Comparison of ENCODE assay signal across 23 mouse cellular contexts in the genomic region with DNA sequence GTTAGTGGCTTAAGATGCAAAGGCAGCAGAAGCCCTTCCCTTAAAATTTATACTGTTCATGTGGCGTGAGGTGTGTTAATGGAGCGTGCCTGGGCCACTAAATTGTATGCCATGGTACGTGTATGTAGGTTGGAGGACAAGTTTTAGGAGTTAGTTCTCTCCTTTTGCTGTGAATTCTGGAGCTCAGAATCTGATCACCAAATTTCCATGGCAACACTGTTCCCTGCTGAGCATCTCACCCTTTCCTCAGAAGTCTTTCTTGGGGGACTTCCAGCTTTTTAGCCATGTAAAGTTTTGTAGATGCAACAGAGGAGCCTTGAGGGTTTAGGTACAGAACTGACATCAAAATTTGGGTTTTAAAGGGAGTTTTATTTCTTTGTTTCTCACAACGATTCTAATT.
DNase-seq lines count a peak whose midpoint lies in the region; TF ChIP-seq lines count a peak whose summit lies in the region.
"Had no signal": no experiment of that assay in that cellular context is flagged by ENCODE, and none has a peak within 500 bp of the region (broad histone marks: within the 10 kb centered on the region; RNA-seq: fewer than 3 reads in every experiment).

No protein-coding gene starts in this region.

- peak overlapping the region; percentile 51; the same call in 1 of the 2 replicates for H3K27ac ChIP-seq in layer of hippocampus, adult 2 months
- H3K27ac ChIP-seq: embryonic facial prominence, embryonic 10.5 days; forebrain, embryonic 12.5 days; forebrain, embryonic 15.5 days; hindbrain, embryonic 10.5 days; hindbrain, embryonic 14.5 days had no signal

- no peak overlapping the region for H3K4me3 ChIP-seq in layer of hippocampus, adult 2 months
- H3K4me3 ChIP-seq: embryonic facial prominence, embryonic 10.5 days; embryonic facial prominence, embryonic 13.5 days; erythroblast, embryonic 14.5 days; forebrain, embryonic 12.5 days; forebrain, embryonic 15.5 days; hindbrain, embryonic 10.5 days had no signal

- intact Hi-C loops in heart, postnatal 10 days (cut with DNase I) = loop anchor here (5.0 kb wide), 1 partner anchor 52 kb away; no protein-coding TSS in a partner anchor

- TF ChIP-seq CTCF in layer of hippocampus, adult 2 months (conservative IDR thresholded peaks at IDR 0.05) = no peak

- peak; percentile 59 for DNase-seq in heart, adult 11 months
- no peak for DNase-seq in heart, postnatal 10 days
- DNase-seq in layer of hippocampus, adult 2 months (ENCODE audit: low spot score in 2 of 2) = no peak
- no peak for DNase-seq in layer of hippocampus, adult 8-10 months (ENCODE audit: low spot score in 2 of 2)
- peak; percentile 70 for DNase-seq in brain, adult 2 months (ENCODE audit: low read depth, low spot score)
- peak; percentile 65 for DNase-seq in telencephalon, adult 2 months (ENCODE audit: low read depth, low spot score)
- DNase-seq: adrenal gland, adult 2 months; adrenal gland, postnatal 14 days; cerebellum, adult 11-12 months; cerebellum, adult 8-10 months; cerebellum, postnatal 10 days; cerebellum, postnatal 36 days; embryo, embryonic 11 days; gastrocnemius, postnatal 10 days; gastrocnemius, postnatal 36 days; heart, postnatal 36 days had no signal

Comparison
In these comparisons a context has a peak if more than half of its experiments do, and no peak if none do; other contexts are left out.
1. DNase-seq: peak in heart, adult 11 months (single experiment), brain, adult 2 months (single experiment) and telencephalon, adult 2 months (single experiment); none in heart, postnatal 10 days (0 of 2), layer of hippocampus, adult 2 months (0 of 2) and layer of hippocampus, adult 8-10 months (0 of 2).